Mouse (Mus musculus): ENCODE results near the gene Btbd35f29.
"Not testable (repeated sequence)": the region's sequence is repeated elsewhere in the genome, so short reads cannot be mapped to it uniquely, and the experiment has no call there.

Gene Btbd35f29

DNA sequence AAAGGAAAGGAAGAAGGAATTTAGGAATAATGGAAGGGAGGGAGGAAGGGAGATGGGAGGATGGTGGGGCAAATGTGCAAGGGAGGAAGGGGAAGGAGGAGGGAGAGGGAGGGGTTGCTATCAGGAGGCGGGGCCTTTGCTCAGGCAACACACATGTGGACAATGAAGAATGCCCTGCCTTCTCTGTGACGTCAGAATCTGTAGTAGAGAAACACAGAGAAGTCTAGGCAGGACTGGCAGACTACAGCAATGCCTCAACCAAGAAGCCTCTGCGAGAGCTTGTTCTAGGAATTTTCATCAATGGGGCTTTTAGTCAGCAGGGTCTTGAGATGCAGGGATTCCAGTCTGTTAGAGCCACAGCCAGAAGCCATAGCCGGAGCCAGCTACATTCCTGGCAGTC is at the start of gene Btbd35f29:
Btbd35f29 (plus strand) TSS at position 301 of the 400 bp plus-strand sequence.
- not testable (repeated sequence) for DNase-seq

DNA sequence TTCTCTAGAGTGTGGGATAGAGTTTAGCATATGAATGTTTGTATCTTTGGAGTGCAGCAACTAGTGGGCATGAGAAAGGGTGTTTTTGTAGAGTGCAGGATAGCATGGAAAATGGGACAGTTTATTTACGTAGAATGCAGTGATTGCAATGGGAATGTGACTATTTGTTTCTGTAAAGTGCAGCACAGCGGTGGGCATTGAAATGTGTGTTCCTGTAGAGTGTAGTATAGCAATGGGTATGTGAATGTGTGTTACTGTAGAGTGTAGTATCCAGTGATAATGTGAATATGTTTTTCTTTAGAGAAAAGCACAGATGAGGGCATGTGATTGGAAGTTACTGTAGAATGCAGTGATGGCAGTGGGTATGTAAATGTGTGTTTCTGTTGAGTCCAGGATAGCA is 23.9 kb downstream of the Btbd35f29 start:
- not testable (repeated sequence) for DNase-seq

DNA sequence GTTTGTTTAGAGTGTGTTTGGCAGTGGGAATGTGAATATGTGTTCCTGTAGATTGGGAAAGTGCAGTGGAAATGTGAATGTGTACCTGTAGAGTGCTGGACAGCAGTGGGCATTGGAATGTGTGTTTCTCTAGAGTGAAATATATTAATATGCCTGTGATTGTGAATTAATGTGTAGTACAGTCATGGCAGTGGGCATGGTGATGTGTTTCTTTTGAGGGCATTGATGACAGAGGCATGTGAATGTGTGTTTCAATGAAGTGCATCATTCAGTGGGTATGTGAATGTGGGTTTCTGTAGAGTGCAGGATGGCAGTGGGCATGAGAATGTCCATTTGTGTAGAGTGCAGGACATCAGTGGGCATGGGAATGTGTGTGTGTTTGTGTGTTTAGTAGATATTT is 27.7 kb downstream of the Btbd35f29 start:
- DNase-seq: not testable (repeated sequence)

DNA sequence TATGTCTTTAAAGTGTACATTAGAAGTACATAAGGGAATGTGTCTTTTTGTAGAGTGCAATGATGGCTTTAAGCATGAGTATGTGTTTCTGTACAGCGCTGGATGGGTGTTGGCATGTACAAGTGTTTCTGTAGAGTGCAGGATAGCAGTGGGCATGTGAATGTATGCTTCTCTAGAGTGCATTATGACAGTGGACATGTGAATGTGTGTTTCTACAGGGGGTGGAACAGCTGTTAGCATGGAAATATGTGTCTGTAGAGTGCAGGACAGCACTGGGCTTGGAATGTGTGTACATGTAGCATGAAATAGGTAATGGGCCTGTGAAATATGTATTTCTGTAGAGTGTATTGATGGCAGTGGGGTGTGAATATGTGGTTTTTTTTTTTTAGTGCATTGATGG is 28.4 kb downstream of the Btbd35f29 start:
- DNase-seq: not testable (repeated sequence)

DNA sequence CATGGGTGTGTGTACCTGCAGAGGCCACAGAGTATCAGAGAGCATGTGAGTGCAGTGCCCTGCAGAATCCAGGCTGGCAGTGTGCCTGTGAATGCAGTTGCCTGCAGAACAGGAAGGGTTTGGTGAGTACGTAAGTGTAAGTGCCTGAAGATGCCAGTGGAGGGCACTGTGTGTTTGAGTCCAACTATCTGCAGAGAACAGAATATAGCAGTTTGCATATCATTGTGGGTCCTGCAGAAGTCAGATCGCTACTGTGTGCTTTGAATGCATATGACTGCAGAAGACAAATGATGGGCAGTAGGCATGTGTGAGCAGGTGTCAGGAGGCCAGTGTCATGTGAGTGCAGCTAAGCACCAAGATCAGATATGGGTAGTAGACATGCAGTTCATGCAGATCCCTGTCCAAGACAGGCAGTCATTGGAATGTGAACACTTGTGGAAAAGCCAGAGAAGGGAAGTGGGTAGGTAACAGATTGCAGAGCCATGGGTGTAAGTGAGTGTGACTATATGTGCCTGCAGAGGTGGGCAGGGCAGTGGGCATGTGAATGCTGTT is 41.1 kb downstream of the Btbd35f29 start:
- DNase-seq: not testable (repeated sequence)

GRCm38 (mm10) chrX:31159450-31160322 is 42.2 kb downstream of the Btbd35f29 start:
- not testable (repeated sequence) for DNase-seq

DNA sequence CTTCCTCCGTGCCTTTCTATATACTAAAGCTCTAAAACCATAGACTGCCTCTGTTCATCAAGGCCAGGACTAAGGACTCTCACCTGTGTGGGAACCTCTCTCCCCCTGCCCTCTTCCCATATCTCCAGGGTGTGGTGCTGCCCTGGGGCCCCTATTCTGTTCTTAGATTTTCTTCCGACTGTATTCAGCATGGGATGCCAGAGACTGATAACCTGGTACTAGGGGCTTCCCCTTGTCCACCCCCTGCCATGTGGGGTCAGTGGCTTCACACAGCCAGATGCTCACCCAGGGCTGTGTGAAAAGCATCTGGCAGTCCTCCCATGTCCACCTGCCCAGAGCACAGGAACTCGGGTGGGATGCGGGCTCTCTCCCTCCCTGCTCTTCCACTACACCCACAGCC is 43.1 kb downstream of the Btbd35f29 start:
- not testable (repeated sequence) for DNase-seq

DNA sequence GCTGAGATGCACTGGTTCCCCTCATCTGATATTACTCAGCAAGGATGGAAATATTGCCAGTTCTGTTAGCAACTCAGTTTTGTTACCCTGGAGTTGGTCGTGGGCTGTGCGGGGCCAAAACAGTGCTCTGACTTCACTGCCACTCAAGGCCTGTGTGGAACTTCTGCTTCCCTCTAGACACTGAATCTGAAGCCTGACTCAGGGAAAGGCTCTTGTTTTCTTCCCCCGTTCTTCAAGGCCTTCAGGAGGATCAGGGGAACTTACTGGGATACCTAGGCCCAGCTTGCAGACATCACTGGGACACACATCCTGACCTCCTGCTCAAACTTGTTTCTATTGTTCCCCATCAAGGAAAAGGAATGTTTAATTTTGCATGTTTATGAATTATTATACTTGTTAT is 45.2 kb downstream of the Btbd35f29 start:
- DNase-seq: not testable (repeated sequence)

DNA sequence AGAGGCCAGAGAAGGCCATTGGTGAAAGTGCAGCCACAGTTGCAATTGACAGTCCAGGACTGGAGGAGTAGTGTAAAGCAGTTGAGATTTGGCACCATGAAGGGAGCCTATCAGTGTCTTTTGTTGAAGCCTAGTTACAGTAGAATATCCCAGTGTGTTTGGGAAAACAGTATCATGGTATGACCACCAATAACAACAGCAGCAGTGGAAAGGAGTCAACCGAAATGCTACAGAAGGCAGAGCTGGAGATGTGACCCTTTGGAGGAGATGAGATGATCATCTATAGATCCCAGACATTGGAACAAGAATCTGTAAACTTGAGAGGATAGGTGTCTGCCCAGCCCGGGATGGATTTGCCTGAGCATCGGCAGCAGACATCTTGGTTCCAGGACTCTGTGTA is 47.7 kb downstream of the Btbd35f29 start:
- DNase-seq: not testable (repeated sequence)

Measured in kidney, postnatal 36 days (tissue).